Mouse (Mus musculus): Measurements from ENCODE around the gene Pdap1.
"Not testable (repeated sequence)": the region's sequence is repeated elsewhere in the genome, so short reads cannot be mapped to it uniquely, and the experiment has no call there.

Gene Pdap1

GRCm38 (mm10) chr5:145118005-145118404 lies 22.0 kb downstream of the Pdap1 start:
- DNase-seq: no peak

- peak in 1 of 2 experiments; percentile 63 for DNase-seq
Measured at GRCm38 (mm10) chr5:145116916-145117315, 23.1 kb downstream of the Pdap1 start.

GRCm38 (mm10) chr5:145116316-145116715 lies 23.7 kb downstream of the Pdap1 start:
- DNase-seq: peak; percentile 63 to 77

- no peak for DNase-seq
Measured at GRCm38 (mm10) chr5:145115736-145116135, 24.3 kb downstream of the Pdap1 start.

- peak; percentile 37 to 46 for DNase-seq
Measured at GRCm38 (mm10) chr5:145114606-145115473, 25.2 kb downstream of the Pdap1 start.

- DNase-seq: peak; percentile 59 to 70
Measured at GRCm38 (mm10) chr5:145114071-145114605, 25.9 kb downstream of the Pdap1 start, which contains the start of gene Arpc1b. TSS of gene Arpc1b (plus strand) at chr5:145114215.

GRCm38 (mm10) chr5:145113416-145113815 lies 26.6 kb downstream of the Pdap1 start:
- no peak for DNase-seq

- DNase-seq: no peak
Measured at GRCm38 (mm10) chr5:145112566-145112965, 27.5 kb downstream of the Pdap1 start.

GRCm38 (mm10) chr5:145110401-145110800 lies 29.6 kb downstream of the Pdap1 start:
- DNase-seq: no peak

- DNase-seq: no peak
Measured at GRCm38 (mm10) chr5:145105694-145106275, 34.3 kb downstream of the Pdap1 start.

- DNase-seq: no peak
Measured at GRCm38 (mm10) chr5:145104328-145104727, 35.7 kb downstream of the Pdap1 start.

GRCm38 (mm10) chr5:145102706-145103105 lies 37.3 kb downstream of the Pdap1 start:
- no peak for DNase-seq

GRCm38 (mm10) chr5:145101451-145101850 lies 38.6 kb downstream of the Pdap1 start:
- not testable (repeated sequence) for DNase-seq

GRCm38 (mm10) chr5:145100960-145101359 lies 39.1 kb downstream of the Pdap1 start:
- no peak for DNase-seq

- DNase-seq: no peak
Measured at GRCm38 (mm10) chr5:145098340-145098821, 41.7 kb downstream of the Pdap1 start.

GRCm38 (mm10) chr5:145096195-145096594 lies 43.8 kb downstream of the Pdap1 start:
- DNase-seq: no peak

- no peak for DNase-seq
Measured at GRCm38 (mm10) chr5:145089878-145090277, 50.2 kb downstream of the Pdap1 start.

- DNase-seq: no peak
Measured at GRCm38 (mm10) chr5:145088186-145088585, 51.9 kb downstream of the Pdap1 start.

GRCm38 (mm10) chr5:145084822-145085221 lies 55.2 kb downstream of the Pdap1 start:
- no peak for DNase-seq

- DNase-seq: peak; percentile 93
Measured at GRCm38 (mm10) chr5:145083632-145084451, 56.2 kb downstream of the Pdap1 start, which contains the start of the genes Arpc1a and Kpna7. TSS of gene Arpc1a (plus strand) at chr5:145083830. TSS of gene Kpna7 (minus strand) at chr5:145084030.

GRCm38 (mm10) chr5:145083201-145083600 lies 56.8 kb downstream of the Pdap1 start:
- not testable (repeated sequence) for DNase-seq

GRCm38 (mm10) chr5:145081866-145082613 lies 58.0 kb downstream of the Pdap1 start:
- DNase-seq: no peak
